Mouse (Mus musculus) layer of hippocampus, adult 9-10 months (tissue): ENCODE results near the gene Agrn.

Source experiments
- DNase-seq: peaks from one replicate; pipeline ENCODE4 v3.0.0; 2022; ENCODE audit warnings: low spot score

The Agrn gene

DNA sequence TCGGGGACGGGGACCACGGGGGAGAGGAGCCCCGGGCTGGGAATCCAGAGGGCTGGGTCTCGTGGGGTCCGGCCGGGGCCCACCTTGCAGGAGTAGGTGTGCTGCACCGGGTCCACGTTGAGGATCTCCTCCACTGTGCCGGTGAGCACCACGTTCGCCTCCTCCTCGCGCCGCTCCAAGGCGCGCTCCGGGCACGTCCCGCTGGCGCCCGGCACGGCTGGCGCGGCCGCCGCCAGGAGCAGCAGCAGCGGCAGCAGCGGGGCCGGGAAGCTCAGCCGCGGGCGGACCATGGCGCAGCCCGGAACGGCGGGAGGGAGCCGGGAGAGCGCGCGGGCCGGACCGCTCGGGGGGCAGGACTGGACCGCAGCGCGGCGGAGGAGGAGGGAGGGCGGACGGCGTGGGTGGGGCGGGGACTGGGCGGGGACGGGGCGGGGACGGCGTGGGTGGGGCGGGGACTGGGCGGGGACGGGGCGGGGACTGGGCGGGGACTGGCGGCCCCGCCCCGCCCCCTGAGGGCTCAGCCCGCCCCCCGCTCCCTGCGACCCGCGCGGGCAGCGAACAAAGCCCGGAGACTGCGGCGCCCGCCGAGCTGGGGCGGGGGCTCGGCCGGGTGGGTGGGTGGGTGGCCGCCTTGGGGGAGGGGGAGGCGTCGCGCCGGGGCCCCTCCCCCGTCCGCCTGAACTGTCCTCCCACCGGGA lies at the start of gene Agrn:
TSS of gene Agrn (minus strand) at position 358 of the 698 bp plus-strand sequence.
- no peak for DNase-seq

DNA sequence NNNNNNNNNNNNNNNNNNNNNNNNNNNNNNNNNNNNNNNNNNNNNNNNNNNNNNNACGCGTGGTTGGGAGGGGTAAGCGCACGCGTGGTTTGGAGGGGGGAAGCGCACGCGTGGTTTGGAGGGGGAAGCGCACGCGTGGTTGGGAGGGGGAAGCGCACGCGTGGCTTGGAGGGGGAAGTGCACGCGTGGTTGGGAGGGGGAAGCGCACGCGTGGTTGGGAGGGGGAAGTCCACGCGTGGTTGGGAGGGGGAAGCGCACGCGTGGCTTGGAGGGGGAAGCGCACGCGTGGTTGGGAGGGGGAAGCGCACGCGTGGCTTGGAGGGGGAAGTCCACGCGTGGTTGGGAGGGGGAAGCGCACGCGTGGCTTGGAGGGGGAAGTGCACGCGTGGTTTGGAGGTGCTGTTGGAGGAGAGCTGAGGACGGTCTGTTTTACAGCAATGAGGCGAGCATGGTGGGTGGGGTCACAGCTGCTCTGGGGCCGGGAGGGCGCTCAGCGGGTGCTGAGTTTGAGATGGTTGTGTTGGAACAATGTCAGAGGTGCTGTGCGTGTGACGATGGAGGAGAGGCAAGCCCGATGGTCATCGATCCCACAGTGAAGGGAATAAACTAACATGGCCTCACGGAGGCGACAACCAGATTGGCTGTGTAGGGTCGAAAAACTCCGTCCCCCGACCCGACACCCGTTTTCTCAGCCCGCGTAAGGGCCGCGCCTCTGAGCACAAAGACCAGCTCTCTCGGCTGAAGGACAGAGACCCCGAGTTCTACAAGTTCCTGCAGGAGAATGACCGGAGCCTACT lies 39.6 kb upstream of the Agrn start:
- DNase-seq: no peak

DNA sequence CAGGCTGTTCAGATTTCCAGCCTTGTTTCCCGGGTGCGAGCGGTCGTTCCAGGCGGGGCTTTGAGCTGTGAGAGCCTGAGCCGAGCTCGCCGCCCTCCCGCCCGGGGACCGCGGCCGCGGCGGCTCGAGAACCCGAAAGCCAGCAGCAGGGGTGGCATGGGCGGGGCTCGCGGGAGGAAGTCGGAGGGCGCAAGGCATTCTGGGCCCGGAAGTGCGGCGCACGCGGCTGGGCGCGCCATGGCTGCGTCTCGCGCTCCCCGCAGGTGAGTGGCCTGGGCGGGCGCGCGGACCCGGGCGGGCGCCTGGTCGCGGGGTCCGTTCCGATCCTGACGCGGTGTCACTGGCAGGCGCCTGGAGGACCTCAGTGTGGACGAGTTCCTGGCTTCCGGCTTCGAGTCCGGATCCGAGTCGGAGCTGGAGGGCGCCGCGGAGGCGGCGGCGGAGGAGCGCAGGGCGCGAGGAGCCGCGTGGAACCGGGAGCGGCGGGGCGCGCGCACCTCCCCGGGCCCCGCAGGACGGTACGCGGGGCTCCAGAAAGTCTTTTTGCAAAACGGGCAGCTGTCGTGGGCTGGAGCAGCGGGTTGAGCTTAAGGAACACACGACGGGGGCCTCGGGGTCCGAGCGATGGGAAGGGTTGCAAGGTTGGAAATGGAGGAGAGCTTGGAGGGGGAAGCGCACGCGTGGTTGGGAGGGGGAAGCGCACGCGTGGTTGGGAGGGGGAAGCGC lies 38.7 kb upstream of the Agrn start, which contains the start of gene Noc2l:
TSS of gene Noc2l (plus strand) at position 203 of the 726 bp plus-strand sequence.
- DNase-seq: peak; percentile 33

DNA sequence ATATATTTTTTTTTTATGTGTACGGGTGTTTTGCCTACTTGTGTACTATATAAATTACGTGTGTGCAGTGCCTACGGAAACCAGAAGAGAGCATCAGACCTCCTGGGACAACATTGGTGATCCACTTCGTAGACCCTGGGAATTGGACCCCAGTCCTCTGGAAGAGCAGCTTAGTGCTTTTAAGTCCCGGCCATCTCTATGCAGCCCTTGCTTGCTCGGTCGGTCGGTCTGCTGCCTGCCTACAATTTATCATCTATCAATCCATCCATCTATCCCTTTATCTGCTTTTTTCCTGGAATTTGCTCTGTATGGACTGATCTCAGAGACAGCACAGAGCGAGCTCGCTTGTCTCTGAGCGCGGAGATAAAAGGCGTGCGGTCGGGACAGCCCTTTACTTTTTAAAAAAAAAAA lies 38.1 kb upstream of the Agrn start:
- DNase-seq: no peak

DNA sequence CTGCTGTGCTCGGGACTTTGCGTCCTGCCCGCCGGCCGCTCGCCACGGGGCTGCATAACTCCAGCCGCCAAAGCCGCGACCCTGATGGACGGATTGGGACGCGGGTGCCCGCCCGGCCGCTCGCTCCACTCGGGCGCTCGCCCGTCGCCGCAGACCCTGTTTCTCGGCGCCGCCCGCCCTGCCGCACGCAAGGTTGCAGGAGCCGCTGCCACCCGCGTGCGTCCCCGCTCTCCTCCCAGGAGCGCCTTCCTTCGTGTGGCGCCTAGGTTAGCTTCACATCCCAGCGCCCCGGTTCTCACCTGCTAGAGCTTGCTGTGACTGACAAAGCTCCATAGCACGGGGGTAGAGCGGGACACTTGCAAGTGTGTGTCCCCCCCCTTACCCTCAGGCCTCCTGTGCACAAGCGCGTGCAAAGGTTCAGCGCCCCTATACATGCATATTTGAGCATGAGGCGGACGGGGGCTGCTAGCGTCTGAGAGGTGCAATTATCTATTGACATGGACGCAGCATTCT lies 37.5 kb upstream of the Agrn start, which contains the start of gene Plekhn1:
TSS of gene Plekhn1 (minus strand) at position 157 of the 513 bp plus-strand sequence.
- DNase-seq: no peak

DNA sequence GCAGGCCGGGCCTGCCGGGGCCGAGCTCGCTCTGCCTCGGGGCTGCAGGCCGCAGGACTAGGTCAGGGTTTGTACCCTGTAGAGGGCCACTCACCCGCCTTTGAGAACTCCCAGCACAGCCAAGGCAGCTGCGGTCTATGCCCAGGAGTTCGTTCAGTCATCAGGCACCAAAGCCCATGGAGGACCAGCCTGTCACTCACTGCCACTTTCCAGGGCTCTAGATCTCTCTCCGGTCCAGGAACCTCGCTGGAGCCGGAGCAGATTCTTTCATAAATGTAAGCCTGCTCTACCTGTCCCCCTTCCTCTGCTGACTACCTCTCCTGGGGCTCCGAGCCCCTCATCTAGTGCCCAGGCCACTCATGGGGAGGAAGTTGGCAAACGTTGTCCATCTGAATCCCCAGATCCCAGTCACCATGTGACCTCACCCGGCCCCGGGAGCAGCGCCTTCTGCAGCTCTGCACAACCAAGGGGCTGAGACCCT lies 36.8 kb upstream of the Agrn start:
- no peak for DNase-seq

DNA sequence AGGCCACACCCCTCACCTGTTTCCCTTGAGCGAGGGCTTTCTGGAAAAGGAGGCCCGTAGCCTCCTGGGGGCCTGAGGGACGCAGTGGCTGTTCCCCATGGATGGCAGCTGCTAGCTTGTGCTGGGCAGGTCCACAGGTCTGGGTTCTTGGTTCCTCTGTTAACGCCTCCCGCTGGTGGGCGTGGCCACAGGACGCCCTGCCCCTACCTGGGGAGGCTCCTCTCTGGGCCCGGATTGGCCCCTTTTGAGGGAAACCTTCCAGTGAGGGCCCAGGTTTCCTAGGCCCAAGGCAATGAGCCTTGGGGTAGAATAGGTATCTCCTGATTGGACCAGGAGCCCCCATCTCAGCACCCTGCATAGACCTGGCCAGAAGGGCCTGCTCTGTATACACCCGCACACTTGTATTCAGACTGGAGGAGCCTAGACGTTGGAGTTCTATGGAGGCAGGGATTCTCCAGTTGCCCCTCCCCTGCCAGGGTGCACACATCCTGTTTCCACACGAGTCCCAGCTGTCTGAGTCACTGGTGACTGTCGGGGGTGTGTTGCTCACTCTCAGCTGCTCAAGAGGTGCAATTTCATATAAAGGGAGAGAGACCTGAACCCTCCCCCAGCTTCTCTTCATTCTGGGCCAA lies 31.2 kb upstream of the Agrn start:
- DNase-seq: no peak

DNA sequence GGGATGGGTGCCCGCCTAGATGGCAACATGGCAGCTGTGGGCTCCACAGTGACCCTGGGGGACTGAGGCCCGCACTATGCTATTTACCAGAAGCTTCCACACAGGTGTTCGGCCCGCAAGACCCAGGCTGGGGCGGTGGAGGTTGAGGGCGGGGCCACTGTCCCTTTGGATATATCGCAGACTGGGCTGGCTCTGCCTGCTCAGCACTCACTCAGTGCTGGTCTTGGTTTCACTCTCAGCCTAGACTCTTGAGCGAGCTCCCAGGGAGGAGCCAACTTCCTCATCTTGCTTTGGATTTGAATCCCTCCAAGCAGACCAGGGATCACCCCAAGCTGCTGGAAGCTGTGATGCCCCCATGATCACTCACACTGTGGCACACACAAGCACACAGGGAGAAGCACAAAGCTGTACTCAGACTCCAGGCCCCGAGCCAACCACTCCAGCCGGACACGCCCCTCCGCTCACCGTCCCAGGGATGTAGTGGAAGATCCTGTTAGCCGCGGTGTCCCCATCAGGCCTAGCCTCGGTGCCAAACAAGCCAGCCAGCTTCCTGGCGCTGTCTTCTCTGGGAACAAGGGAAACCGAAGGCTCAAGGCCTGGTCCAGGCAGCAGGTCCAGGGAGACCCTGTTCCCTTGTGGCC lies 30.6 kb upstream of the Agrn start:
- no peak for DNase-seq

DNA sequence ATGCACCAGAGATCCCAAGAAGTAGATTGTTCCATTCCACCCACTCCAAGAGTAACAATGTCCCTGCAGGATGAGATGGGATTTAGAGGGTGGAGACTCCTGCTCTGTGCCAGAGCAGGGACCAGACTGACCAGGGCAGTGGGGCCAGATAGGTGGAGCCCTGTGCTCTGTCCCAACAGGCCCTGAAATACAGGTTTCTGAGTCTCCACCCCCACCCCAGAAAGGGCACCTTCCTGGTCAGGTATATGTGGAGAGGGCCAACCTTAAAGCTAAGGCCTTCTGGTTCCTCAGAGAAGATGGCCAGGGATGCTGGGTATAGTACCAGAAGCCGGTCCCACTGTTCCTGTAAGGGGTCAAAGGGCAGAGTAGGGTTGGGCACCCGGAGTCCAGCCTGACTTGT lies 27.0 kb upstream of the Agrn start:
- DNase-seq: no peak

DNA sequence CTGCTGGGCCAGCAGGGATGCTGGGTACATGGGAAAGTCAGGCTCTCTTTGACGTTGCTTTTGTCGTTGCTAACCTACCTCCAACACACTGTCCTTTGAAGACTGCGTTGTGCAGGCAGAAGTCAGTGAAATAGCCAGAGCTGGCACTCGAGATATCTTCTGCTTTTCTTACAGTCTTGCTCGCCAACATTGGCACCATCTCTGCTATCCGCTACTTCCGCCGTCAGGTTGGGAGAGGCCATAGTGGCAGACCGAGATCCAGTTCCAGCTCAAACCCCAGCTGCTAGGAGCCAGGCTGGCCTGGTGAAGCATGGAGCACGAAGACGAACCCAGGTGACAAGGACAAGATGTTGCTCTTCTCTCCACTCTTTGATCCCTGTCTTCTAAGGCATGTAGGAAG lies 22.6 kb upstream of the Agrn start:
- DNase-seq: no peak

DNA sequence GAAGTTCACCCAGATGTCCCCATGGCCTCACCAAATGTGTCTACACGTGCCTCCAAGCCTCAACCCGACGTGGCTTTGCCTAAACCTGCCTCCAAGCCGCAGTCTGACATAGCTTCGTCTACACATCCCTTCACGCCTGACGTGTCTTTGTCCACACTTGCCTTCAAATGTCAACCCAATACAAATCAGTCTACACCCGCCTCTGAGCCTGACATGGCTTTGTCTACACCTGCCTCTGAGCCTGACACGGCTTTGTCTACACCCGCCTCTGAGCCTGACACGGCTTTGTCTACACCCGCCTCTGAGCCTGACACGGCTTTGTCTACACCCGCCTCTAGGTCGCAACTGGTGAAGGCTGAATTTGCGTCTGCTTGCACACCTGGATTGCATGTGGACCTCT lies 20.6 kb upstream of the Agrn start:
- DNase-seq: no peak

DNA sequence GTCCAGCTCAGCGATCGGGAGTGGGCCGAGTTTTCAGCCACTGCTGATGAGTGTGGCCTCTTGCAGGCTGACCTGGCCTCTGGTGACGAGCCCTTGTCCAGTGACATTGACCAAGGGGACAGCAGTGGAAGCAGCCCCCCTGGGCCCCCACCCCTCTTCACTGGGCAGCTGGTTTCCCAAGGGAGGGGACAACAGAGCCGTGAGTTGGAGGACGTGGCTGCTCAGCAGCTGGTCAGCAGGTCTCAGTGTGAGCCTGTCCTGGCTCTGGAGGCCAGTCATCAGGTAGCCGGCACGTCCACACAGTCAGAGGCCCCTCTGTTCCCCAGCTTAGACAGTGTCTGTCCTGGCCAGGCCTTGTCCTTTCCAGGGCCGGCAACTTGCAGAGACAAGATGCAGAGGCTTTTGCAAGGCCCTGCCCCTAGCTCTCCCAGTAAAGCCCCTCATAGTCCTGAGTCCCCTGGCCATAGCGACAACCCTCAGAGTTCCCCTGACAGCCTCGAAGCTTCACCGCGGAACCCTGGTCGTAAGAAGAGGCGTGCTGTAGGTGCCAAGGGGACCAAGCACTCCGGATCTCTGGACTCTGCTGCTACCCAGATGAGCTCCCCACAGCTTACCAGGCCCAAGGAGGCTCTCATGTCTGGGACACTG lies 19.9 kb upstream of the Agrn start:
- DNase-seq: no peak

DNA sequence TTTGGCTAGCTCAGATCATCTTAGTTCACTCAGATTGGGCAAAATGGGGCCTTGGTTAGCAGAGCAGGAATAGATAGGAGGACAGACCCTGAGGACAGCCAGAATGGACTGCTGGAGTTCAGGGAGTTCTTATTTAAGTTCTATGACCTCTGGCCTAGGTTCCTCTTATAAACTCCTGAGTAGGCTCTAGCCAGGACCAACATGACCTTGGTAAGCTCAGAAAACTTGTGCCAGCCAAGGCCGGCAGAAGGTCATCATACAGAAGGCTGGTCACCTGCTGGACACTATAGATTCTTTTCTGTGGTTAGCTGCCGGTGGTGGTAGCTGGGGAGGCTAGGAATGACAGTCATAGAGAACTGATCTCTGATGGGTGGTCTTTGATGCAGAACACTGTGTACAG lies 18.9 kb upstream of the Agrn start:
- DNase-seq: no peak

DNA sequence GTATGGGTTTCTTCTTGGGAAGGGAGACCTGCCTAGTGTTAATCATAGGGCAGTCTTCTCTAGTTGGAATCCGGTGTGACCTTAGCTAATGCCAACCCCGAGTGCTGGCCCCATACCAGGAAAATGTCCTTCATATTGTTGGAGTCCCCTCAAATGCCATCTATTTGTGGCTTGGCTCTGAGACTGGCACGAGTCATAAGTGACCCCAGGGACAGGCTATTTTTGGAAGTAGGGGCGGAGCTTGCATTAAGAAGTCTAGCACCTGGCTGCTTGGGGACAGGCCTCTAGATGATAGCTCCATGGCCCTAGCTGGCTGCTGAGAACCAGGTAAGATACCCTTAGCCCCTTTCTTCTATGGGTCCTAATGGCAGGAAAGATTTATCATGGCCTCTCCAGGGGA lies 18.4 kb upstream of the Agrn start, which contains the start of gene Perm1:
TSS of gene Perm1 (plus strand) at position 220 of the 400 bp plus-strand sequence.
- no peak for DNase-seq

DNA sequence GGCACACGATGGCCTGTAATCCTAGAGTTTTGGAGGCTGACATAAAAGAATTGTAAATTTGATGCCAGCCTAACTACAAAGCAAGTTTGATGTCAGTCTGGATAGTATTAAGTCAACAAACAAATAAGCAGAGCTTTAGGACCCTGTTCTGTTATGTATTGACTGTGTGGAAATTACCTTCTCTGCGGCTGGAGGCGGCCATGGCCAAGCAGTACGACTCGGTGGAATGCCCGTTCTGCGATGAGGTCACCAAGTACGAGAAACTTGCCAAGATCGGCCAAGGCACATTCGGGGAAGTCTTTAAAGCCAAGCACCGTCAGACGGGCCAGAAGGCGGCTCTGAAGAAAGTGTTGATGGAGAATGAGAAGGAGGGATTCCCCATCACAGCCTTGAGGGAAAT lies 15.8 kb upstream of the Agrn start:
- no peak for DNase-seq

DNA sequence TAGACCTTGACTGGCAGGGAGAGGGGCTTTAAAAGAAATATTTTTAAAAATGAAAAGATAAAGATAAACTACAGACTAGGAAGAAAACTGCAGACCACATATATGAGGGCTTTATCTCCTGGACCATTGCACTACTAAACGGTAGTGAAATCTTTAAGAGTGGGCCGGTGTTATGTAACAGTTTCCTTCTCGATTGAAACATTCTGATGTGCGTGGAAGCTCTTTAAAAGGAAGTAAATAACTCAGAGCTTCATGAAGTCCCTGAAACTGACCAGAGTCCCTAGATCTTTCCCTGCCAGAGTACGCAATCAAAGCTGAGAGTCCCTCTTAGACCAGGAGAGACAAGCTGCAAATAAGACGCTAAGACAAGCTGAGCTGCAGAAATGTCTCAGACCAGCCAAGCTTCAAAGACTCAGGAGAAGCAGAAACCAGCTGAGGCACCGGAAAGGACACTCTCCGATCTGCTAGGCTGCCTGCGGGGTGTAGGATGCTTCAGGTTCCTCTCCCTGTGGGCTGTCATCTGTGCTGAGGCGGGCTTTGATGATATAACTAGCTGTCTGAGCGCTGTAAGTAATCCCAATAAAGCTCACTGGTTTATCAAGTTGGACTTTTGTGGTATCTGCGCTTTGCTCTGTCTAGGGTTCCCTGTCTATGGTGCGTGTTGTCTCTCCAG lies 12.8 kb upstream of the Agrn start:
- DNase-seq: no peak

DNA sequence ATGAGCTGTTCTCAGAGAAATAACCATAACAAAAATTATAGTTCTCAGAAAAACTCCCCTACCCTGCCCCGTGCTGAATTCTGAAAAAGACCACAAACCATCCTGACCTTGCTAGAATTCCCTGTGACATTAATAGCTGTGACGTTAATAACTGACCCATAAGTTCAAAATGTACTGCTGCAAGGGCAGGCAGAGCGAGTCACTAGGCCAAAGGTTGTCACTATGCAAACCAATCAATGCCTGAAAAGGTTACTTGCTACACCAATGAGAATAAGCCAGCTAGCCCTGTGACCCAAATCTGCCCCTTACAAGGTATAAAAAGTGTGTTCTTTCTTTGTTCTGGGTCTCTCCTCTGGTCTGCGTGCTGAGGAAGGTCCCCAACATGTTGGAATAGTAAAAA lies 11.6 kb upstream of the Agrn start:
- DNase-seq: no peak

DNA sequence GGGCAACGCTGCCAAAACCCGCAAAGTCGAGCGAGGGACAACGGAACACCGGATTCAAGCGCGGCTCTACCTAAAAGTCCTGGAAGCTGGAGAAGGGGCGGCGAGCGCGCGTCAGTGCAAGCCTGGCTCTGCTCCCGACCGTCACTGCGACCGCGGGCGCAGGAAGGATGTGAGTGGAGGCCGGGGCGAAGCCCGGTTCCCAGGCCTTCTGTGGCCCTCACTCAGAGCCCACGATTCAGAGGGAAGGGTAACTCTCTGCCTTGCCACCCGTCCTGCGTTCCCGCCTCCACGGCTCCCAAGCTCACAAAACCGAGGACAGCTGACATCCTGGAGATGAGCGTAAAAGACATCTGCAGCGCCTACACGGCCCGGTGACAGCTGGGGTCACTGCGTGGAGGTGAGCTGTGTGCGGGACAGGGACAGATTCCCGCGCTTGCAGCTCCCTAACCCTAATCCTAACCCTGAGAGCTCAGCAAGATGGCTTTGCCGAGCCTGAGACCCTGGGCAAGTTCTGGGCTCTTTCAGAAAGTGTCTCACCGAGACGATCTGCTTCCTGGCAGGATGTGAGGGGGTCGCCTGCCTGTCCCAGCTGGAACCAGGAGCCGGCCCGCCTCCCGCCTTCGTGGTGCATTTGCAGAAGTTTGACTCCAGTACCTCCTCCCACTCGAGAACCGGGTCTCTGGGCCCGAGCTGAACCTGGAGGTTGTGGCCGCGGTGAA lies 6.3 kb upstream of the Agrn start:
- DNase-seq: no peak

DNA sequence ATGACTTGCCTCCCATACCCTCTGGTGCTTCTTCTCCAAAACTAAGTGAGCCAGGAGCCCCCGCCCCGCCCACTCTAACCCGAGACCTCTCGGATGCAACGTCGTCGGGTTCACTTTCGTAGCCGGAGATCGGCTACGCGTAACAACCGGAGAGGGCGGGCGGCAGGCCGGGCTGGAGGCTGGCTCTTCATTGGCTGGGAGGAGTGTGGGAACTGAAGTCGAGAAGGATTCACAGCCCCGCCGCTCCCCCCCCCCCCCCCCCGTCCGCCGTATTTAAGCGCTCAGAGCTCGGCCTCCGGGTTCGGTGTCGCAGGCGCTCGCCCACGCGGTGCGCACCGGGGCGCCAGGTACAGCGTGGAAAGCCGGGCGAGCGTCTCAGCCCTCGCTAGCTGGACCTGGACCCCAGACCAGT lies 5.7 kb upstream of the Agrn start, which contains the start of gene AW011738:
TSS of gene AW011738 (plus strand) at position 304 of the 412 bp plus-strand sequence.
- DNase-seq: no peak
